Mouse (Mus musculus) A20 (cell line): ENCODE results near the gene Rfx3.

Source experiments
- DNase-seq: peaks from one replicate; pipeline ENCODE4 v3.0.0-alpha.2; 2011; ENCODE audit warnings: low read depth, low spot score

Rfx3 gene

GRCm38 (mm10) chr19:27905976-27906375 lies 105.0 kb downstream of the Rfx3 start:
- no peak for DNase-seq

DNA sequence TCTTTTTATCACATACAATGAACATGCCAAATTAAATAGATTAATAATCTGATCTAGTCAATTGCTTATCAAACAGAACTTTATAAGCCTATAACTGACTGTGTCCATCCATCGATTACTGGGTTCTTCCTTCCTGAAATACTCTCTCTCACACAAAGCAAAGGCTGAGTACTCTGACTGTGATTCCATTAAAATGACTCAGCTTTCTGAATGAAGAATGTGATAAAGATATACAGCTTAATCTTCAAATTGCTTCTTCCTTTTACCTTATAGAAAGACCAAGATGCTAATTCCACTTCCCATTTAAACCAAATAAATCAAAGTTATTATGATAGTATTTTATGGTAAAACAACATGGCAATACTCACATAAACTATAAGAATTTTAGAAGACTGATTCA lies 105.8 kb downstream of the Rfx3 start:
- DNase-seq = no peak

DNA sequence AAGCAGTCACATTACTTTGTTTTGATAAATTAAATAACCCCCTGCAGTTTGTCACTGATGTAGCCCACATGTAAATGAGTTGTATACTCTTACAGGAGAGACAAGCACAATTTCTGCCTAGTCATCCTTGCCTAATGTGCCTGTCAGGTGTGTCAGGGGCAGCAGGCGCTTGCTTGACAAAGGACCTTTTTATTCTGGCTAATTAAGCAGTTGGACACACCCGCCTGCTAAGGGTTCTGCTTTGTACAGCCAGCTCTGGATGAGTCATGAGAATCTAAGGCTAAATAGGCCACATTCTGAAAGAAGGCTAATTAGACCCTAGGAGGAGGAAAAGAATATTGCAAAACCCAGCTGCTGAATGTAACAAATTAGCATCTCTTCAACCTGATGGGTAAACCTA lies 106.3 kb downstream of the Rfx3 start:
- peak; percentile 69 for DNase-seq

- DNase-seq = no peak
These were observed 106.8 kb downstream of the Rfx3 start for GRCm38 (mm10) chr19:27904209-27904608.

DNA sequence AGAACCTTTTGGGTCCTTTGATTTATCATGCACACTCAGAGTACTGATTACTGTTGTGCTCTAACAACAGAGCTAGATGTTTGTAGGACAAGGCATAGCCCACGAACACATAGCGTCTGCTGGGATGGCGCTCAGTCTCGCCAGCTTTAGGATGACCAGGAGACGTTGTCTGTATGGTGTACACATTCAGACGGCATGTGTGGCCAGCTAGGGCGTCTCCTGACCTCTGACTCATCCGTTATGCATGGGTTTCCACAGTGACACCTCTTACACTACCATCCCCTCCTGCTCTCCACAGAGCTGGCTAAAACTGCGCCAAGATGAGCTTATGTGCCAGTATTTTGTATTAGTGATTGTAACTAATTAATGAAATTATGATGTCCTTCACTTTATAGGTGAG lies 108.4 kb downstream of the Rfx3 start:
- no peak for DNase-seq

DNA sequence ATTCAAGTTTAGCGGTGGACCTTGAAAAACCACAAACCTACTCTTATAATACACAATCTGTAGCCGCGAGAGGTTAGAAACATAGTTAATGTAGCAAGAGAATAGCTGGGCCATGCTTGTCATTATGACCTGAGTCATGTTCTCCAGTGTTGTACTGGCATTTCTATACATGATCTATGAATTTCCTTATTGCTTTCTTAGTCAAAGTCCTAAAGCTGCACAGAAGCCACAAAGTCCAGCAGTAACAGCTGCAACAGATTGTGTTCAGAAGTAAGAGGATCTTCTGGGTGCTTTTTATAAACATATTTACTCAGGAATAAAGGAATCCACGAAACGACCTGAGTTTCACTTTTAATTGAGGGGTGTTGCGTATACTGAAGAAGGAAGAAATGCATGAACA lies 109.3 kb downstream of the Rfx3 start:
- no peak for DNase-seq

- peak; percentile 11 for DNase-seq
These were observed 126.4 kb downstream of the Rfx3 start for GRCm38 (mm10) chr19:27884520-27884919.

GRCm38 (mm10) chr19:27877429-27877828 lies 133.5 kb downstream of the Rfx3 start:
- DNase-seq = no peak

DNA sequence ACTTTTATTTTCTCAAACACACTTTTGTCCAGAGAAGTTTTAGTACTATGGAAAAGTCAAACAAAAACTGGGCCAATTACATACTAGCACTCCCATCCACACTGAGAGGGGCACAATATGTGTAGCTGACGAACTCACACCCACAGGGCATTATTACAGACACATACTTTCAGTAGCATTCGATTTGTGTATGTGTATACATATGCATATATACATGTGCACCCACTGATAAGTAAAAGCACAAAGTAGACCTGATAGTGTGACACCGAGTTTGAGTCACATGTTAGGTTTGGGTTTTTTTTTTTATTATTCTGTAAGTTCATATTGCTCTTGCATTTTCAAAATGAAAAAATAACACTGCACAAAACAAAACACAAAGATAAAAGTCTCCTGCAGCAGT lies 140.2 kb downstream of the Rfx3 start:
- DNase-seq = no peak

- no peak for DNase-seq
These were observed 151.3 kb downstream of the Rfx3 start for GRCm38 (mm10) chr19:27859641-27860040.

GRCm38 (mm10) chr19:27848946-27849345 lies 162.0 kb downstream of the Rfx3 start:
- DNase-seq = no peak

GRCm38 (mm10) chr19:27847055-27847454 lies 163.9 kb downstream of the Rfx3 start:
- no peak for DNase-seq

GRCm38 (mm10) chr19:27838635-27839034 lies 172.3 kb downstream of the Rfx3 start:
- DNase-seq = no peak

DNA sequence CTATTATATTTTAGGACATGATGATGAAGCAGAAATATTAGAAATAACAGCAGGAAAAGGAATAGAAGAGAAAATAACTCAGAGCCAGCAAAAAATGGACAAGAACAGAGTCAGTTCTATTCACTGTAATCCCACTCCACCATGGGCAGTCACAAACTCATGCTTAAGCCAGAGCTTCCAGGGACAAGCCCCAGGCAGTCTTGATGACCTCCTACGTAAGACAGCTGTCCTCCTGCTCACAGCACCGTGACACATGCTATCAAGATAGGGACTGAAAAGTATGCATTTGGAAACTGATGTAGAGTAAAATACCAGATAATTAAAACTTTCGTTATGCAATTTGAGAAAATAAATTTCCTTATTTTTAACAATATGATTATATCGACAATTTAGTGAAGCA lies 172.9 kb downstream of the Rfx3 start:
- DNase-seq = no peak

DNA sequence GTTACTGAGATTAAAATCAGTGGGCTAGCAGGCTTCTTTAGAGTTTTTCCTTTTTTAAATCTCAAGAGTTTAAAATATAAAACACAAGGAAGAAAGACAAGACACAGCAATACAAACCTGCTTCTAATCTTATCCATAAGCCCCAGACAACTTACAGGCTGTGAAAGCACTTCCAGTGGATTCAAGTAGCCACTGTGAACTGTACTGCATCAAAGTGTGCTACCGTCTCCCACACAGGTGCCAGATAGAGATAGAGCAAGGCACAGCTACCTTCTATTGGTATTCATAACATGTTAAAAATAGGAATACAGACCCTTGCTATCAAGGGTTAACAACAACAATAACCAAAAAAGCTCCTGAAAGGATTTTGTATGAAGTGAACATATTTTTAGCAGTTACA lies 178.5 kb downstream of the Rfx3 start:
- DNase-seq = peak; percentile 60

- DNase-seq = no peak
These were observed 182.7 kb downstream of the Rfx3 start for GRCm38 (mm10) chr19:27828316-27828715.

GRCm38 (mm10) chr19:27817661-27818060 lies 193.3 kb downstream of the Rfx3 start:
- no peak for DNase-seq

DNA sequence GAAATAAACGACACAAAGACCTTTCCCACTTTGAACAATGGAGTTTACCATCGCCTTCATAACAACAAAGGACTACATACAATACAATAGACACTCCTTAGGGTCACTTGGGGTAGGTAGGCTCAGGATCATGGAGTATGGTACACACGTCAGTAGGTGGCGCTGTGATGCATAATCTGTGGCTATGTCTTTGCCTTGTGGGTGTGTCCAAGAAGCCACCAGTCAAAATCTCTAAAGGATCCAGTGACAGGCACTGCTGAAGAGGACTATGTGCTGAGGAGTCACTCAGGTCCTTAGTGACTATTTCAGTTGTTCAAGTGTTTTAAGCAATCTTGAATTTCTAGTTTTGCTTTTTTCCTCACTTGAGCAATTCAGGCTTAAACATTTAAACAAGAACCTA lies 230.9 kb downstream of the Rfx3 start:
- peak; percentile 66 for DNase-seq

DNA sequence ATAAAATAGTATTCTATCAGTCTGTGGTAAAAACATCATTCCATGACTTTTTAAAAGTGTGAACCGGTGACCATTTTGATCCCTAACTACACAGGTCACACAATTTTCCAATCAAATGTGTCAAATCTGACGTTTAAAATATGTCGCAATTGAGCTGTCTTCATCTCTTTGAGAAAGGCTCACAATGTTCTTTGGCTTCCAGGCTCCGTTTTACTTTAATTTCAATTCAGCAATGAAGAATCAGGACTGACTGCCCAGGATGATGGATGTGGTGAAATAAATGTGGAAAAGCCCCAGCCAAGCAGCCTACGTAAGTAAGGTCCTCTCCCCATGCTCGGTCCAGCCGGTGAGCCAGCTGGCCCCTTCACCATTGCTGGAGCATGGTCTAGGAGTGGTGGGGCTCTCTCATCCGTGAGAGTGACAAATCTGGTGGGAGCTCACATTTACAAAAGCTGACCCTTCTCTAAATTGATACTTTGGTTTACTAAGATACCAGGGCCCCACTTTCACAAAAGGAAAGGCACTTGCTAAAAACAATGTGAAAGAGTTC lies 240.2 kb downstream of the Rfx3 start:
- no peak for DNase-seq

DNA sequence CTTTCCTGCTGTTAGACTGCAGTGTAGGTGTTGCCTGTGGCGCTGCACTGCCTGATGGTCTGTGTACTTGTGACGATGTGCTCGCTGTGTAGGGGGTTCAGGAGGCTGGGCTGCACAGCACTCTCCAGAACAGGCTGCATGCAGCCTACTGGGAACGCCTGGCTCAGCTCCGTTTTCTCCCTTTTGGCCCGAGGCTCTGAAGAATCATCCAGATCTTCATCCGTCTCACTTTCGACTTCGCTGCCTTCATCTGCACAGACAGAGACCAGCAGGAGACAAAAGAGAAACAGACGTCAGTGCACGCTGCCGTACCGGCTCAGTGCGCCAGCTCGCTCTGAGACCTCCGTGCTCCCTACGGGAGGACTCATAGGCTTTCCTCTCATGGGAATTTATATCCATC lies 242.5 kb downstream of the Rfx3 start:
- DNase-seq = no peak

DNA sequence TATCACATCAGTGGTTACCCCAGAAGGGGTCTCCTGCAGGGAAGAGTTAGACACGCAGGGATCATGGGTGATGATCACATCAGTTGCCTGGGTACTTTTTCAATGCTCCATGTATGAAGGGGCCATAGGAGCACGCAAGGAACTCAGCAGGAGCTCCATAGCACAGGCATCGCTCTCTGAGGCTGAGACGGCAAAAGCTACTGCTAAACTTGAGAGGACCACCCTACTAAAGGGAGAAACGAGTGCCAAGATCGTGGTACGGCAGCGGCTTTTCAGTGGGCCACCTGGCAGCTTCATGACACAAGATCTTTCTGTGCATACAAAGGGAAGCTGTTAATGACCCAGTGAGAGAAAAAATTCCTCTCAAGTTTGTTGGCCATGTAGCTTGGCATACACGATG lies 250.7 kb downstream of the Rfx3 start:
- no peak for DNase-seq

DNA sequence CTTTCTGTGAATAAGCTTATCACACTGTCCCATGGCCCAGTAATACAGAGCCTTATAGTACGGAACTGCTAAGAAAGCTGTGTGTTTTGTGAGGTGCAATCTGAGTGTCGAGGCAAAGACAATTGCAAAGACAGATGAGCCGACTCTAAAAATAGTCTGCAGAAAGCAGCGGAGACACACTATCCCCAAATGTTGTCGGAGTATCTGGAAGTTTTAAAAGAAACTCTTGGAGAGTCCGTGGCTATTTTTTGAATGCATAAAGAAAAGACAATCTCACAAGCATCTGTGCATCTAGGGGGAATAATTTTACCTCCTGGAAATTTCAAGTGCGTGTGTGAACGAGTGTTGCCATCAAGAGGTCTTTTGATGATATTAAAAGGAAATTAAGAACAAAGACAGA lies 251.6 kb downstream of the Rfx3 start:
- no peak for DNase-seq

- DNase-seq = no peak
These were observed 263.7 kb downstream of the Rfx3 start for GRCm38 (mm10) chr19:27747301-27747700.

- no peak for DNase-seq
These were observed 272.1 kb downstream of the Rfx3 start for GRCm38 (mm10) chr19:27738908-27739307.
